ENCODE assay signal across 22 mouse cellular contexts in the genomic region with DNA sequence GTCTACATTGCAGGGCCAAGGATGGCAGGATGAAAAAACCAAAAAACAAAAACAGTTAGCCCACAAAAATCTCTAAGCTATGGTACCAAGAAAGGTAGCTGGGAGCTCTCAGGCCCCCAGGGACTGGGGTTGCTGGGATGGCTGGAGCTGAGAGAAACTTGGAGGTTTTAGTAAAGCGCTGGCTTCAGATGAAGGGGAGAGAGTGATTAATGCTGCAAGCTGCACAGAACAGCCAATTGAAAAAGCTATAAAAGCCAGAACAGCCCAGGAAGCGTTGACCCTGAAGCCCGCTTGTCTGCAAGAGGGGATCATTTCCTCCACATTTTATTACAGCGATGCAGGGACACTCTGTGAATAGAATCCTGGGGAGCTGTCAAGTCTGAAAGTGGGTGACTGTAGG.
DNase-seq lines count a peak whose midpoint lies in the region; ATAC-seq and TF ChIP-seq lines count a peak whose summit lies in the region.
"Had no signal": no experiment of that assay in that cellular context is flagged by ENCODE, and none has a peak within 500 bp of the region (broad histone marks: within the 10 kb centered on the region; RNA-seq: fewer than 3 reads in every experiment).

No protein-coding gene starts in this region.

- no peaks in the 10 kb centered on the region for H3K9me3 ChIP-seq in kidney, postnatal 0 days (replicated peaks; ENCODE audit: low read length)
- no peaks in the 10 kb centered on the region for H3K9me3 ChIP-seq in neural tube, embryonic 14.5 days (ENCODE audit: control insufficient read depth, low read length)
- H3K9me3 ChIP-seq: embryonic facial prominence, embryonic 15.5 days; heart, embryonic 12.5 days; hindbrain, embryonic 10.5 days; intestine, embryonic 15.5 days had no signal

- no peak overlapping the region for H3K4me2 ChIP-seq in kidney, postnatal 0 days (ENCODE audit: low read length)
- no peak overlapping the region for H3K4me2 ChIP-seq in neural tube, embryonic 14.5 days (ENCODE audit: low read depth, low read length)
- H3K4me2 ChIP-seq: embryonic facial prominence, embryonic 15.5 days; heart, embryonic 12.5 days; intestine, embryonic 15.5 days; midbrain, embryonic 11.5 days had no signal

- no peak overlapping the region for H3K27ac ChIP-seq in kidney, postnatal 0 days
- no peak overlapping the region for H3K27ac ChIP-seq in neural tube, embryonic 14.5 days (ENCODE audit: low read depth, low read length)
- H3K27ac ChIP-seq: embryonic facial prominence, embryonic 15.5 days; hindbrain, embryonic 10.5 days; intestine, embryonic 15.5 days; left cerebral cortex, adult 2 months; macrophage had no signal

- no peaks in the 10 kb centered on the region for H3K27me3 ChIP-seq in kidney, postnatal 0 days (ENCODE audit: insufficient read depth, low read length)
- no peaks in the 10 kb centered on the region for H3K27me3 ChIP-seq in neural tube, embryonic 14.5 days (ENCODE audit: control insufficient read depth, insufficient read depth, low read length)
- H3K27me3 ChIP-seq: embryonic facial prominence, embryonic 15.5 days; heart, embryonic 12.5 days; intestine, embryonic 15.5 days had no signal

- no peak for TF ChIP-seq CTCF in kidney, postnatal 0 days (IDR thresholded peaks at IDR 0.05; ENCODE audit: low read depth)

- H3K9ac ChIP-seq in kidney, postnatal 0 days (ENCODE audit: low read depth, low read length) = no peak overlapping the region
- no peak overlapping the region for H3K9ac ChIP-seq in neural tube, embryonic 14.5 days (replicated peaks; ENCODE audit: low read depth, low read length)
- H3K9ac ChIP-seq: embryonic facial prominence, embryonic 15.5 days; heart, embryonic 12.5 days; intestine, embryonic 15.5 days had no signal

- ATAC-seq in kidney, postnatal 0 days (replicated peaks; ENCODE audit: low FRiP score, low read depth) = no peak
- peak; percentile 63; the same call in 1 of the 2 replicates for ATAC-seq in neural tube, embryonic 14.5 days (ENCODE audit: low read depth)
- ATAC-seq: forebrain, embryonic 14.5 days; hindbrain, embryonic 16.5 days; intestine, embryonic 15.5 days had no signal

- no peaks in the 10 kb centered on the region for H3K36me3 ChIP-seq in kidney, postnatal 0 days (ENCODE audit: insufficient read depth, low read length)
- no peaks in the 10 kb centered on the region for H3K36me3 ChIP-seq in neural tube, embryonic 14.5 days (ENCODE audit: control insufficient read depth, insufficient read depth, low read length)
- H3K36me3 ChIP-seq: embryonic facial prominence, embryonic 15.5 days; heart, embryonic 12.5 days; hindbrain, embryonic 10.5 days; intestine, embryonic 15.5 days had no signal

- WGBS in kidney, postnatal 0 days = 7% methylated on average over 4 of the region's 4 CpGs
- 1% methylated on average over 4 of the region's 4 CpGs for WGBS in neural tube, embryonic 14.5 days

- DNase-seq in adrenal gland, adult (ENCODE audit: inconsistent age in 2 of 2, low spot score in 1 of 2) = peak; percentile 15 to 46
- no peak for DNase-seq in adrenal gland, postnatal 4 days (ENCODE audit: low spot score in 2 of 2)
- DNase-seq in kidney, postnatal 0 days (ENCODE audit: low spot score) = peak; percentile 53
- no peak for DNase-seq in kidney, adult 18-20 months
- peak; percentile 58 for DNase-seq in Muller cell, postnatal 12 days (ENCODE audit: inconsistent ontology term)
- DNase-seq in spleen, adult 12 weeks (ENCODE audit: low spot score) = no peak
- DNase-seq: cerebellum, adult 9-11 months; heart, postnatal 10 days; left cerebral cortex, postnatal 4 days; retina, postnatal 1 day; right cerebral cortex, postnatal 25 days; thymus, postnatal 14 days had no signal

- no peak overlapping the region for H3K4me3 ChIP-seq in kidney, postnatal 0 days (replicated peaks; ENCODE audit: low read depth, low read length)
- H3K4me3 ChIP-seq in neural tube, embryonic 14.5 days (ENCODE audit: low read depth, low read length) = no peak overlapping the region
- H3K4me3 ChIP-seq: embryonic facial prominence, embryonic 15.5 days; heart, embryonic 12.5 days; hindbrain, embryonic 10.5 days; intestine, embryonic 15.5 days; left cerebral cortex, adult 2 months had no signal

- H3K4me1 ChIP-seq in kidney, postnatal 0 days (replicated peaks; ENCODE audit: insufficient read depth, low read length) = no peaks in the 10 kb centered on the region
- H3K4me1 ChIP-seq in neural tube, embryonic 14.5 days (ENCODE audit: control insufficient read depth, insufficient read depth, low read length) = no peaks in the 10 kb centered on the region
- H3K4me1 ChIP-seq: embryonic facial prominence, embryonic 15.5 days; hindbrain, embryonic 10.5 days; intestine, embryonic 15.5 days had no signal

Comparison
In these comparisons a context has a peak if more than half of its experiments do, and no peak if none do; other contexts are left out.
1. DNase-seq: peak in adrenal gland, adult (2 of 2), kidney, postnatal 0 days (single experiment) and Muller cell, postnatal 12 days (single experiment); none in adrenal gland, postnatal 4 days (0 of 2), kidney, adult 18-20 months (single experiment) and spleen, adult 12 weeks (single experiment).